Mouse (Mus musculus) adrenal gland, postnatal 4 days (tissue): Measurements from ENCODE around the gene Zfp512. TPM values are rescaled to one million over a fixed set of nuclear protein-coding genes. Genes with fewer than 3 reads are reported as not detected.

Experiments
- DNase-seq, 2 experiments: peaks; one replicate each; pipeline ENCODE4 v3.0.0; 2021 to 2022; ENCODE audit warnings: low spot score in 2 of 2, mixed read lengths in 2 of 2
- total RNA-seq, 2 experiments: library from RNA; stranded (reverse); gene quantifications; 2 replicates each; pipeline ENCODE4 v1.2.3; 2021

The Zfp512 gene
- total RNA-seq, 2 experiments from 2014 or later = 34.2 to 34.8 TPM

- DNase-seq = no peak
These were observed 76.3 kb downstream of the Zfp512 start for GRCm38 (mm10) chr5:31528560-31528959.

Other genes with a start within 250 kb of the Zfp512 start
- 100 to 1,000 TPM; 107 to 117 TPM for gene Ppm1g, start 231.7 kb upstream of the Zfp512 start, total RNA-seq
- gene Nrbp1, start 211.6 kb upstream of the Zfp512 start, total RNA-seq = 100 to 1,000 TPM; 113 TPM
- gene Gm9970, start 211.2 kb upstream of the Zfp512 start, total RNA-seq = 1 to 10 TPM in 1 of 2 experiments, under 1 TPM in 1; 0.98 to 1.0 TPM
- gene Krtcap3, start 200.7 kb upstream of the Zfp512 start, total RNA-seq = 1 to 10 TPM; 5.7 to 9.1 TPM
- 10 to 100 TPM; 40.8 to 44.9 TPM for gene Ift172, start 161.3 kb upstream of the Zfp512 start, total RNA-seq
- 10 to 100 TPM; 12.8 to 18.3 TPM for gene Fndc4, start 156.4 kb upstream of the Zfp512 start, total RNA-seq
- gene Gckr, start 155.0 kb upstream of the Zfp512 start, total RNA-seq = 10 to 100 TPM in 1 of 2 experiments, under 1 TPM in 1; 0.39 to 17.9 TPM
- under 1 TPM; 0.50 to 0.62 TPM for gene 4930548H24Rik, start 33.3 kb downstream of the Zfp512 start, total RNA-seq
- 10 to 100 TPM; 28.0 to 28.7 TPM for gene Gpn1, start 42.3 kb downstream of the Zfp512 start, total RNA-seq
- gene Slc4a1ap, start 74.6 kb downstream of the Zfp512 start, total RNA-seq = 10 to 100 TPM; 34.7 to 39.1 TPM
- 10 to 100 TPM; 26.6 to 27.6 TPM for gene Supt7l, start 75.4 kb downstream of the Zfp512 start, total RNA-seq
- 100 to 1,000 TPM; 262 to 270 TPM for gene Mrpl33, start 144.5 kb downstream of the Zfp512 start, total RNA-seq
- gene Rbks, start 245.2 kb downstream of the Zfp512 start, total RNA-seq = 10 to 100 TPM in 1 of 2 experiments, 1 to 10 TPM in 1; 9.8 to 12.6 TPM
- 100 to 1,000 TPM in 1 of 2 experiments, 10 to 100 TPM in 1; 99.6 to 107 TPM for gene Babam2, start 245.3 kb downstream of the Zfp512 start, total RNA-seq